Mouse (Mus musculus): ENCODE data around the gene Olfr896-ps1. TPM values are rescaled to one million over a fixed set of nuclear protein-coding genes. Genes with fewer than 3 reads are reported as not detected.

The Olfr896-ps1 gene
- not detected in 2 replicates for polyA plus RNA-seq (2014; fragmentation: Nextera tagmentation; extraction: Ambion mirVana)

GRCm38 (mm10) chr9:38290807-38291206 lies at the start of gene Olfr896-ps1:
Gene Olfr896-ps1 (plus strand): TSS chr9:38291107.
- H3K4me2 ChIP-seq (ENCODE audit: low read length): no peak within 1 kb of the TSS
- WGBS: 76% methylated on average over 1 of the region's 1 CpGs
- H3K27me3 ChIP-seq (replicated peaks; ENCODE audit: control insufficient read depth, insufficient read depth, low read length): no peaks in the 10 kb centered on the region
- no peaks in the 10 kb centered on the region for H3K4me1 ChIP-seq (replicated peaks; ENCODE audit: control insufficient read depth, insufficient read depth, low read length)
- H3K36me3 ChIP-seq (ENCODE audit: control insufficient read depth, insufficient read depth, low read length): no peaks in the 10 kb centered on the region
- H3K9me3 ChIP-seq (ENCODE audit: control insufficient read depth, low read length): no peaks in the 10 kb centered on the region
- no peak for ATAC-seq (replicated peaks; ENCODE audit: low FRiP score, low TSS enrichment, low read depth)
- H3K9ac ChIP-seq (ENCODE audit: low read length): no peak within 1 kb of the TSS
- DNase-seq (ENCODE audit: low spot score): no peak
- no peak within 1 kb of the TSS for H3K4me3 ChIP-seq (ENCODE audit: low read depth, low read length)
- H3K27ac ChIP-seq (ENCODE audit: low read depth): no peak within 1 kb of the TSS

- no peak within 1 kb of the TSS for H3K9ac ChIP-seq (ENCODE audit: low read length)
- H3K27me3 ChIP-seq (replicated peaks; ENCODE audit: control insufficient read depth, insufficient read depth, low read length): no peaks in the 10 kb centered on the region
- no peaks in the 10 kb centered on the region for H3K4me1 ChIP-seq (replicated peaks; ENCODE audit: control insufficient read depth, insufficient read depth, low read length)
- ATAC-seq (replicated peaks; ENCODE audit: low FRiP score, low TSS enrichment, low read depth) (no peak), DNase-seq (ENCODE audit: low spot score) (no peak)
- no peak within 1 kb of the TSS for H3K4me2 ChIP-seq (ENCODE audit: low read length)
- H3K9me3 ChIP-seq (ENCODE audit: control insufficient read depth, low read length): no peaks in the 10 kb centered on the region
- no peak within 1 kb of the TSS for H3K4me3 ChIP-seq (ENCODE audit: low read depth, low read length)
- H3K36me3 ChIP-seq (ENCODE audit: control insufficient read depth, insufficient read depth, low read length): no peaks in the 10 kb centered on the region
- no peak within 1 kb of the TSS for H3K27ac ChIP-seq (ENCODE audit: low read depth)
Observed at GRCm38 (mm10) chr9:38252474-38252873, 38.4 kb upstream of the Olfr896-ps1 start, which contains the start of gene Olfr143. Gene Olfr143 (plus strand): TSS chr9:38252774.

GRCm38 (mm10) chr9:38267551-38267950 lies 23.4 kb upstream of the Olfr896-ps1 start, which contains the start of gene Olfr895:
Gene Olfr895 (plus strand): TSS chr9:38267851.
- DNase-seq (ENCODE audit: low spot score): no peak
- Histone ChIP-seq H3K9me3 (ENCODE audit: control insufficient read depth, low read length) (no peaks in the 10 kb centered on the region), H3K4me1 (replicated peaks; ENCODE audit: control insufficient read depth, insufficient read depth, low read length) (no peaks in the 10 kb centered on the region), H3K4me2 (ENCODE audit: low read length) (no peak within 1 kb of the TSS), H3K27ac (ENCODE audit: low read depth) (no peak within 1 kb of the TSS), H3K9ac (ENCODE audit: low read length) (no peak within 1 kb of the TSS), H3K36me3 (ENCODE audit: control insufficient read depth, insufficient read depth, low read length) (no peaks in the 10 kb centered on the region), H3K4me3 (ENCODE audit: low read depth, low read length) (no peak within 1 kb of the TSS), H3K27me3 (replicated peaks; ENCODE audit: control insufficient read depth, insufficient read depth, low read length) (no peaks in the 10 kb centered on the region)
- ATAC-seq (replicated peaks; ENCODE audit: low FRiP score, low TSS enrichment, low read depth): no peak

GRCm38 (mm10) chr9:38328760-38329159 lies 37.9 kb downstream of the Olfr896-ps1 start, which contains the start of gene Olfr25:
Gene Olfr25 (plus strand): TSS chr9:38329060.
- Histone ChIP-seq H3K36me3 (ENCODE audit: control insufficient read depth, insufficient read depth, low read length) (no peaks in the 10 kb centered on the region), H3K9me3 (ENCODE audit: control insufficient read depth, low read length) (no peaks in the 10 kb centered on the region), H3K27me3 (replicated peaks; ENCODE audit: control insufficient read depth, insufficient read depth, low read length) (no peaks in the 10 kb centered on the region), H3K27ac (ENCODE audit: low read depth) (no peak within 1 kb of the TSS), H3K9ac (ENCODE audit: low read length) (no peak within 1 kb of the TSS), H3K4me2 (ENCODE audit: low read length) (no peak within 1 kb of the TSS), H3K4me1 (replicated peaks; ENCODE audit: control insufficient read depth, insufficient read depth, low read length) (no peaks in the 10 kb centered on the region), H3K4me3 (ENCODE audit: low read depth, low read length) (no peak within 1 kb of the TSS)
- ATAC-seq (replicated peaks; ENCODE audit: low FRiP score, low TSS enrichment, low read depth) (no peak), DNase-seq (ENCODE audit: low spot score) (no peak)
- WGBS: 79% methylated on average over 3 of the region's 3 CpGs

Other genes with a start within 250 kb of the Olfr896-ps1 start
- not detected in 2 replicates for gene Olfr884, start 244.6 kb upstream of the Olfr896-ps1 start, polyA plus RNA-seq (2014; fragmentation: Nextera tagmentation; extraction: Ambion mirVana)
- not detected in 2 replicates for gene Olfr885, start 229.8 kb upstream of the Olfr896-ps1 start, polyA plus RNA-seq (2014; fragmentation: Nextera tagmentation; extraction: Ambion mirVana)
- gene Olfr887, start 207.0 kb upstream of the Olfr896-ps1 start, polyA plus RNA-seq (2014; fragmentation: Nextera tagmentation; extraction: Ambion mirVana): not detected in 2 replicates
- gene Olfr888, start 183.0 kb upstream of the Olfr896-ps1 start, polyA plus RNA-seq (2014; fragmentation: Nextera tagmentation; extraction: Ambion mirVana): not detected in 2 replicates
- gene Olfr889, start 175.9 kb upstream of the Olfr896-ps1 start, polyA plus RNA-seq (2014; fragmentation: Nextera tagmentation; extraction: Ambion mirVana): 0.05 and 0.11 TPM in 2 replicates
- not detected in 2 replicates for gene Olfr890, start 148.6 kb upstream of the Olfr896-ps1 start, polyA plus RNA-seq (2014; fragmentation: Nextera tagmentation; extraction: Ambion mirVana)
- not detected in 2 replicates for gene Olfr891, start 110.3 kb upstream of the Olfr896-ps1 start, polyA plus RNA-seq (2014; fragmentation: Nextera tagmentation; extraction: Ambion mirVana)
- not detected in 2 replicates for gene Olfr893, start 82.7 kb upstream of the Olfr896-ps1 start, polyA plus RNA-seq (2014; fragmentation: Nextera tagmentation; extraction: Ambion mirVana)
- gene Olfr894, start 73.1 kb upstream of the Olfr896-ps1 start, polyA plus RNA-seq (2014; fragmentation: Nextera tagmentation; extraction: Ambion mirVana): not detected in 2 replicates
- not detected in 2 replicates for gene Olfr143, start 38.3 kb upstream of the Olfr896-ps1 start, polyA plus RNA-seq (2014; fragmentation: Nextera tagmentation; extraction: Ambion mirVana)
- gene Olfr895, start 23.3 kb upstream of the Olfr896-ps1 start, polyA plus RNA-seq (2014; fragmentation: Nextera tagmentation; extraction: Ambion mirVana): not detected in 2 replicates
- gene Olfr25, start 38.0 kb downstream of the Olfr896-ps1 start, polyA plus RNA-seq (2014; fragmentation: Nextera tagmentation; extraction: Ambion mirVana): not detected in 2 replicates
- not detected in 2 replicates for gene Olfr898, start 57.3 kb downstream of the Olfr896-ps1 start, polyA plus RNA-seq (2014; fragmentation: Nextera tagmentation; extraction: Ambion mirVana)
- gene Olfr250, start 75.8 kb downstream of the Olfr896-ps1 start, polyA plus RNA-seq (2014; fragmentation: Nextera tagmentation; extraction: Ambion mirVana): not detected in 2 replicates
- gene Olfr251, start 86.0 kb downstream of the Olfr896-ps1 start, polyA plus RNA-seq (2014; fragmentation: Nextera tagmentation; extraction: Ambion mirVana): not detected in 2 replicates
- gene Olfr147, start 110.6 kb downstream of the Olfr896-ps1 start, polyA plus RNA-seq (2014; fragmentation: Nextera tagmentation; extraction: Ambion mirVana): not detected in 2 replicates
- not detected in 2 replicates for gene Olfr901, start 138.3 kb downstream of the Olfr896-ps1 start, polyA plus RNA-seq (2014; fragmentation: Nextera tagmentation; extraction: Ambion mirVana)
- not detected in 2 replicates for gene Olfr902, start 156.5 kb downstream of the Olfr896-ps1 start, polyA plus RNA-seq (2014; fragmentation: Nextera tagmentation; extraction: Ambion mirVana)
- gene Olfr904, start 172.0 kb downstream of the Olfr896-ps1 start, polyA plus RNA-seq (2014; fragmentation: Nextera tagmentation; extraction: Ambion mirVana): not detected in 2 replicates
- gene Olfr905, start 180.0 kb downstream of the Olfr896-ps1 start, polyA plus RNA-seq (2014; fragmentation: Nextera tagmentation; extraction: Ambion mirVana): not detected in 2 replicates
- gene Olfr906, start 196.0 kb downstream of the Olfr896-ps1 start, polyA plus RNA-seq (2014; fragmentation: Nextera tagmentation; extraction: Ambion mirVana): not detected in 2 replicates
- gene Olfr907, start 204.7 kb downstream of the Olfr896-ps1 start, polyA plus RNA-seq (2014; fragmentation: Nextera tagmentation; extraction: Ambion mirVana): not detected in 2 replicates
- gene Olfr911-ps1, start 230.5 kb downstream of the Olfr896-ps1 start, polyA plus RNA-seq (2014; fragmentation: Nextera tagmentation; extraction: Ambion mirVana): not detected in 2 replicates
- gene Olfr910, start 246.7 kb downstream of the Olfr896-ps1 start, polyA plus RNA-seq (2014; fragmentation: Nextera tagmentation; extraction: Ambion mirVana): not detected in 2 replicates

Data from intestine, embryonic 14.5 days (tissue).